Mouse (Mus musculus): ENCODE data around the gene Taar7a. TPM values are rescaled to one million over a fixed set of nuclear protein-coding genes. Genes with fewer than 3 reads are reported as not detected.
A peak's percentile ranks its signal among the peaks of the same experiment; 100 is the strongest.

The Taar7a gene
- not detected in 2 replicates for polyA plus RNA-seq (2016; fragmentation: Nextera tagmentation; extraction: Ambion mirVana)

DNA sequence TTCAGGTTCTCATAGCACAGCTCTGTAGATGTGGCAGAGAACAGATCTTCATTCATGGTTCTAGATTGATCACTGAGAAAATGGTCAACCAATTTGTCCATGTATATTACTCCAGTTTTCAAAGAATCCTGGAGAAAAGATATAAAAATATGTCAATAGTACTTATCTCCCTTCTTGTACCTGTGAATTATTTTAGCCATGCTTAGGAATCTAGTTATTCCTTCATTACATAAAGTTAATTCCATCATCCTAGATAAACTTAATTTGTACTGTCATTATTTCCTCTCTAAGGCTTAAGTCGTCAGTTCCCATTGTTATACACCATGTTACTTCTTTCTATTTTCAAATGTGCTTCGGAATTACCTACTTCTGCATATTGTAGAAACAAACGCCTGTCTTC is at the start of gene Taar7a:
Gene Taar7a (minus strand): TSS at position 101 of the 400 bp plus-strand sequence.
- WGBS (ENCODE audit: insufficient replicate concordance) = 67% methylated on average over 3 of the region's 3 CpGs
- Histone ChIP-seq H3K4me1 (no peaks in the 10 kb centered on the region), H3K27ac (no peak within 1 kb of the TSS), H3K27me3 (replicated peaks) (no peaks in the 10 kb centered on the region), H3K9me3 (replicated peaks) (no peaks in the 10 kb centered on the region), H3K36me3 (no peaks in the 10 kb centered on the region), H3K4me2 (no peak within 1 kb of the TSS), H3K9ac (no peak within 1 kb of the TSS), H3K4me3 (no peak within 1 kb of the TSS)
- no peak for ATAC-seq

DNA sequence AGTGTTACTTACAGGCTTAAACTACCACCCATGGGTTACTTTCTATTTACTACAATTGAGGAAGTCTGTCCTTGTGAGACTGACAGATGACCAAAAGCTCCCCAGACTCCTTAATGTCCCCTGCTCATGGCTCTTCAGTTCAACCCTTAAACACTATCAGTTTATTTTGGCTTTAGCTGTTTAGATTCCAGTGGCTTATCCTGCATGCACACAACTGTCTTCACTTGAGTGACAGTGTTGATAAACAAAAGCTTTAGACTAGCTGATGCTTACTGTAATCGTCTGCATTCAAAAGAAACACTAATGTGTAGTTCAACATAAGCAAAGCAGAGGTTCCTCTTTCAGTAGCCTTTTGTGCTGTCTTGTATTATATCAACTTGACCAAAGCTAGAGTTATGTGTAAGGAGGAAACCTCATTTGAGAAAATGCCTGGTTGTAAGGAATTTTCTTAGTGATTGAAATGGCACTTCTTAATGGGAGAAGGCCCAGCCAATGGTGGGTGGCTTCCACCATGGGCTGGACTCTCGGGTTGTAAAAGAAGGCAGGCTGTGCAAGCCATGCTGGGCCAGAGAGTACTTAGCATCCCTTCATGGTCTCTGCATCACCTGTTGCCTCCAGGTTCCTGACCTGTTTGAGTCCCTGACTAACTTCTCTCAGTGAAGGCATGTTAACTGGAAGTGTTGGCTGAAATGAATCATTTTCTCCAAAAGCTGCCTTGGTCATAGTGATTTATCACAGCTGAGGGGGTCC is 47.0 kb upstream of the Taar7a start:
- Histone ChIP-seq H3K27ac (0 out of 2 replicates have a peak overlapping the region, but pooled peaks have one; percentile 5), H3K4me2 (no peak overlapping the region), H3K4me3 (no peak overlapping the region), H3K27me3 (replicated peaks) (no peaks in the 10 kb centered on the region), H3K9me3 (replicated peaks) (no peaks in the 10 kb centered on the region), H3K36me3 (no peaks in the 10 kb centered on the region), H3K9ac (no peak overlapping the region), H3K4me1 (peaks cover 14% of the 10 kb centered on the region)
- WGBS (ENCODE audit: insufficient replicate concordance) = 37% methylated on average over 2 of the region's 2 CpGs
- peak; percentile 87 for ATAC-seq

DNA sequence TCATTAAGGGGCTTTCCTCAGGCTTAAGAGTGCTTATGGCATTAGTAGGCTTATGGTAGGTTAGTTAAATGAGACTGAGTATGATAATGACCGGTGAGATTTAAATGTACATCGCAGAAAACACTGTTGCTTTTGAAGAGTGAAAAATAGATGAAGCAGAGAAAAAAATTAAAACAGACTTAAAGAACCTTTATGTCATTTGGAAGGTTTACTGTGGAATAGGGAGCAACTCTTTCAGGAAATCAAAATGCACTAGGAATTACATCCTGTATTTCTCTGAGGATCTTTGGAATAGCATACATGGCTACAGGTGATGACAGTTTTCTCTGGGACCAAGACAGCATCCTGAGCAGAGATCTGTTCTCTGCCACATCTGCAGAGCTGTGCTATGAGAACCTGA is 44.0 kb upstream of the Taar7a start, which contains the start of gene Taar7e:
Gene Taar7e (plus strand): TSS at position 301 of the 400 bp plus-strand sequence.
- Histone ChIP-seq H3K4me3 (no peak within 1 kb of the TSS), H3K27ac (no peak within 1 kb of the TSS), H3K9me3 (replicated peaks) (no peaks in the 10 kb centered on the region), H3K4me2 (no peak within 1 kb of the TSS), H3K27me3 (replicated peaks) (no peaks in the 10 kb centered on the region), H3K9ac (no peak within 1 kb of the TSS), H3K36me3 (no peaks in the 10 kb centered on the region), H3K4me1 (peaks cover 14% of the 10 kb centered on the region)
- 78% methylated on average over 2 of the region's 2 CpGs for WGBS (ENCODE audit: insufficient replicate concordance)
- no peak for ATAC-seq

- no peak for ATAC-seq
- Histone ChIP-seq H3K9ac (no peak overlapping the region), H3K27me3 (replicated peaks) (no peaks in the 10 kb centered on the region), H3K9me3 (replicated peaks) (no peaks in the 10 kb centered on the region), H3K36me3 (no peaks in the 10 kb centered on the region), H3K27ac (no peak overlapping the region), H3K4me1 (no peaks in the 10 kb centered on the region), H3K4me3 (no peak overlapping the region), H3K4me2 (no peak overlapping the region)
Observed at GRCm38 (mm10) chr10:24031347-24031746, 38.1 kb upstream of the Taar7a start.

GRCm38 (mm10) chr10:24026922-24027321 is 33.6 kb upstream of the Taar7a start, which contains the start of gene Taar7d:
Gene Taar7d, plus strand, starts transcription at chr10:24027222.
- Histone ChIP-seq H3K4me1 (no peaks in the 10 kb centered on the region), H3K27me3 (replicated peaks) (no peaks in the 10 kb centered on the region), H3K9me3 (replicated peaks) (no peaks in the 10 kb centered on the region), H3K27ac (no peak within 1 kb of the TSS), H3K36me3 (no peaks in the 10 kb centered on the region), H3K9ac (no peak within 1 kb of the TSS), H3K4me2 (no peak within 1 kb of the TSS), H3K4me3 (no peak within 1 kb of the TSS)
- no peak for ATAC-seq

DNA sequence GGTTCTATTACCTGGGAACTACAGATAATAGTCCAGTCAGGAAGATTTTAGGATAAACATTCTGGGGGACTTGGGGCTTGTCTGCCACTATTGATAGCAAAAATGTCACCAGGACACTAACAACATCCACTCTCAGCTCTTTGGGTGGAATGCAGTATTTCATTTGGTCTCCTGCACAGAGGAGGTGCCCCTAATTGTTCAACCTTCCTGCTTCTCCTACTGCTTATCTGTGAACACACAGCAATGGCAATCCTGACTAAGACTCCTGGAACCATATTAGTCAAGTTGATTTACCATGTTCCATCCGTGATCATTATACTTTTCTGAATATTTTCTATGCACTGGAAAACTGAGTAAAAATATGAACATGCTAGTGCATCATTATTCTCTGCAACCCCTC is 14.9 kb upstream of the Taar7a start:
- Histone ChIP-seq H3K9me3 (replicated peaks) (no peaks in the 10 kb centered on the region), H3K4me3 (no peak overlapping the region), H3K4me1 (peaks cover 28% of the 10 kb centered on the region), H3K27ac (0 out of 2 replicates have a peak overlapping the region, but pooled peaks have one; percentile 42), H3K9ac (no peak overlapping the region), H3K27me3 (replicated peaks) (no peaks in the 10 kb centered on the region), H3K36me3 (no peaks in the 10 kb centered on the region), H3K4me2 (0 out of 2 replicates have a peak overlapping the region, but pooled peaks have one; percentile 8)
- WGBS (ENCODE audit: insufficient replicate concordance) = 48% methylated on average over 1 of the region's 1 CpGs
- peak; percentile 68; the same call in 1 of the 2 replicates for ATAC-seq

DNA sequence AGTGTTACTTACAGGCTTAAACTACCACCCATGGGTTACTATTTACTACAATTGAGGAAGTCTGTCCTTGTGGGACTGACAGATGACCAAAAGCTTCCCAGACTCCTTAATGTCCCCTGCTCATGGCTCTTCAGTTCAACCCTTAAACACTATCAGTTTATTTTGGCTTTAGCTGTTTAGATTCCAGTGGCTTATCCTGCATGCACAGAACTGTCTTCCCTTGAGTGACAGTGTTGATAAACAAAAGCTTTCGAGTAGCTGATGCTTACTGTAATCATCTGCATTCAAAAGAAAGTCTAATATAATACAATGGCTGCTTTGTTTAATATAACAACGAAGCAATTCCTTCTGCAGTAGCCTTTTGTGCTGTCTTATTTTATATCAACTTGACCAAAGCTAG is 13.8 kb upstream of the Taar7a start:
- Histone ChIP-seq H3K36me3 (no peaks in the 10 kb centered on the region), H3K9me3 (replicated peaks) (no peaks in the 10 kb centered on the region), H3K4me1 (peaks cover 28% of the 10 kb centered on the region), H3K4me2 (0 out of 2 replicates have a peak overlapping the region, but pooled peaks have one; percentile 14), H3K9ac (no peak overlapping the region), H3K4me3 (no peak overlapping the region), H3K27me3 (replicated peaks) (no peaks in the 10 kb centered on the region), H3K27ac (peak overlapping the region; percentile 42; the same call in 1 of the 2 replicates)
- 33% methylated on average over 2 of the region's 2 CpGs for WGBS (ENCODE audit: insufficient replicate concordance)
- ATAC-seq = peak; percentile 85

GRCm38 (mm10) chr10:24006442-24006841 is 13.2 kb upstream of the Taar7a start:
- H3K4me2 ChIP-seq = no peak overlapping the region
- no peak overlapping the region for H3K27ac ChIP-seq
- 35% methylated on average over 1 of the region's 1 CpGs for WGBS (ENCODE audit: insufficient replicate concordance)
- H3K9ac ChIP-seq = no peak overlapping the region
- no peaks in the 10 kb centered on the region for H3K27me3 ChIP-seq (replicated peaks)
- H3K4me1 ChIP-seq = peaks cover 28% of the 10 kb centered on the region
- no peak for ATAC-seq
- H3K9me3 ChIP-seq (replicated peaks) = no peaks in the 10 kb centered on the region
- H3K4me3 ChIP-seq = no peak overlapping the region
- H3K36me3 ChIP-seq = no peaks in the 10 kb centered on the region

GRCm38 (mm10) chr10:23999639-24000038 is 6.4 kb upstream of the Taar7a start, which contains the start of gene Taar7b:
Gene Taar7b, plus strand, starts transcription at chr10:23999939.
- ATAC-seq = no peak
- Histone ChIP-seq H3K9me3 (replicated peaks) (no peaks in the 10 kb centered on the region), H3K27ac (no peak within 1 kb of the TSS), H3K4me2 (no peak within 1 kb of the TSS), H3K4me1 (no peaks in the 10 kb centered on the region), H3K27me3 (replicated peaks) (no peaks in the 10 kb centered on the region), H3K9ac (no peak within 1 kb of the TSS), H3K36me3 (no peaks in the 10 kb centered on the region), H3K4me3 (no peak within 1 kb of the TSS)
- WGBS (ENCODE audit: insufficient replicate concordance) = 58% methylated on average over 1 of the region's 1 CpGs

- H3K9ac ChIP-seq = no peak overlapping the region
- H3K36me3 ChIP-seq = no peaks in the 10 kb centered on the region
- no peak for ATAC-seq
- 45% methylated on average over 5 of the region's 5 CpGs for WGBS (ENCODE audit: insufficient replicate concordance)
- no peaks in the 10 kb centered on the region for H3K4me1 ChIP-seq
- H3K27ac ChIP-seq = no peak overlapping the region
- H3K27me3 ChIP-seq (replicated peaks) = no peaks in the 10 kb centered on the region
- H3K4me3 ChIP-seq = no peak overlapping the region
- H3K4me2 ChIP-seq = no peak overlapping the region
- no peaks in the 10 kb centered on the region for H3K9me3 ChIP-seq (replicated peaks)
Observed at GRCm38 (mm10) chr10:23986419-23986818, 6.9 kb downstream of the Taar7a start.

DNA sequence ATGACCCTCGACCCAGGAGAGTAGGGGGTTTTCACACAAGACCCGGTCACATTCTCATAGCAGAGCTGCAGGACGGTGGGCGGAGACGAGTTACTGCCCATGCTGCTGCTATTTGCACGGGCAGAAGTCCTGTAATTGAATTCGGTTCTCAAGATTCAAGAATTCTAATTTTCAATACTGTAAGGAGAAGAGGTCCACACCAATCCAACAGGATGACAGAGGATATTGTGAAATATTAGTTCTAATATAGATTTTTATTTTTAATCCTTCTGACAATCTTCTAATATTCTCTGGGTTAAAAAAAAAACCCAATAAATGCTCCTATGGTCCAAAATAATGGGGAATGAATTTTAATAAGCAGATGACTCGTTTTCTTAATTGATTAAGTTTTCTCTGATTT is 7.7 kb downstream of the Taar7a start, which contains the start of gene Taar6:
Gene Taar6 (minus strand): TSS at position 101 of the 400 bp plus-strand sequence.
- Histone ChIP-seq H3K9me3 (replicated peaks) (no peaks in the 10 kb centered on the region), H3K4me3 (no peak within 1 kb of the TSS), H3K4me1 (no peaks in the 10 kb centered on the region), H3K27me3 (replicated peaks) (no peaks in the 10 kb centered on the region), H3K9ac (no peak within 1 kb of the TSS), H3K4me2 (no peak within 1 kb of the TSS), H3K36me3 (no peaks in the 10 kb centered on the region), H3K27ac (no peak within 1 kb of the TSS)
- 58% methylated on average over 8 of the region's 8 CpGs for WGBS (ENCODE audit: insufficient replicate concordance)
- ATAC-seq = no peak

GRCm38 (mm10) chr10:23978901-23979705 is 14.2 kb downstream of the Taar7a start:
- 37% methylated on average over 16 of the region's 16 CpGs for WGBS (ENCODE audit: insufficient replicate concordance)
- Histone ChIP-seq H3K9ac (no peak overlapping the region), H3K4me2 (no peak overlapping the region), H3K27me3 (replicated peaks) (no peaks in the 10 kb centered on the region), H3K36me3 (no peaks in the 10 kb centered on the region), H3K4me3 (no peak overlapping the region), H3K9me3 (replicated peaks) (no peaks in the 10 kb centered on the region), H3K4me1 (no peaks in the 10 kb centered on the region), H3K27ac (no peak overlapping the region)
- peak; percentile 68 for ATAC-seq

Measured in liver, embryonic 12.5 days (tissue).